Mouse (Mus musculus): Measurements from ENCODE around the gene Nrxn1. TPM values are rescaled to one million over a fixed set of nuclear protein-coding genes. Genes with fewer than 3 reads are reported as not detected.

Gene Nrxn1
- total and polyA plus RNA-seq, 3 experiments = not detected

DNA sequence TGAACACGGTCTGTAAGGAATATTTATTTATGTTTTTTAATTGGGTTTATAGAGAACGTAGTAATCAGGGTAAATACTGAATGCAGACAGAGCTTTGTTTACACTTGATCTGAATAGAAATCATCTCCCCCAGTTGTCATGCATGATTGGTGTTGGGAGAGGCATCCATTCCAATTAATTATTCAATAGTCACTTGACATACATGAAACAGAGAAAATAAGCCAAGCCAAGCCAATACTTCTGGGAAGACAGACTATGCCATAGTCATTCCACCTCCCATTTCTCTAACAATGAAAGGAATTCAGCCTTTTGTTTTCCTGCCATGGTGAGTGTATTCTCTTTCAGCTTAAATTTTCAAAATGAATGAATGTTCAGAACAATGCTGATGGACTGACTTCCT lies 7.5 kb downstream of the Nrxn1 start:
- TF ChIP-seq ZC3H11A (IDR thresholded peaks at IDR 0.05; ENCODE audit: low read depth, low read length) = no peak
- TF ChIP-seq JUN (IDR thresholded peaks at IDR 0.05; ENCODE audit: insufficient read depth, low read depth, low read length) = no peak
- TF ChIP-seq UBTF (IDR thresholded peaks at IDR 0.05; ENCODE audit: low read depth, low read length) = no peak
- no peak for TF ChIP-seq CTCF (conservative IDR thresholded peaks at IDR 0.05 in 1 of 2, IDR thresholded peaks at IDR 0.05 in 1 of 2; ENCODE audit: low read depth in 2 of 2, low read length in 2 of 2)
- no peak for TF ChIP-seq MAFK (IDR thresholded peaks at IDR 0.05; ENCODE audit: insufficient replicate concordance, low read length)
- no peak for TF ChIP-seq ETS1 (conservative IDR thresholded peaks at IDR 0.05; ENCODE audit: low read depth, low read length)
- TF ChIP-seq MEF2A (IDR thresholded peaks at IDR 0.05; ENCODE audit: borderline replicate concordance, low read depth, low read length) = no peak
- TF ChIP-seq CHD2 (IDR thresholded peaks at IDR 0.05; ENCODE audit: low read length) = no peak
- TF ChIP-seq ZNF384 (IDR thresholded peaks at IDR 0.05; ENCODE audit: low read depth, low read length) = no peak
- dilution Hi-C loops (cut with MboI; ENCODE audit: extremely low pct_ligation_motif_present, extremely low pct_unique_long_range_greater_than_20kb, low sequenced_read_pairs) = no loop called here
- H3K36me3 ChIP-seq (replicated peaks in 1 of 2; ENCODE audit: control insufficient read depth in 1 of 2, insufficient read depth in 1 of 2, low read length in 1 of 2) = no peaks in the 10 kb centered on the region
- no peak overlapping the region for H3K4me2 ChIP-seq (ENCODE audit: insufficient read depth, low read depth, poor library complexity, severe bottlenecking)
- in situ Hi-C loops (cut with MboI; ENCODE audit: low pct_ligation_motif_present, low pct_unique_long_range_greater_than_20kb, low sequenced_read_pairs) = no loop called here
- H3K27me3 ChIP-seq (replicated peaks) = no peaks in the 10 kb centered on the region
- H3K79me2 ChIP-seq (replicated peaks; ENCODE audit: control insufficient read depth, extremely low read depth, insufficient read depth, poor library complexity, severe bottlenecking) = no peaks in the 10 kb centered on the region
- no peak overlapping the region for H3K27ac ChIP-seq (ENCODE audit: insufficient read depth, low read depth)
- DNase-seq (ENCODE audit: extremely low read depth) = no peak
- H3K9me3 ChIP-seq (replicated peaks; ENCODE audit: low read length) = peaks cover 24% of the 10 kb centered on the region
- H3K4me3 ChIP-seq (replicated peaks in 1 of 3; ENCODE audit: low read depth in 2 of 3, low read length in 2 of 3, poor library complexity in 1 of 3) = no peak overlapping the region
- no peaks in the 10 kb centered on the region for H3K4me1 ChIP-seq (ENCODE audit: control insufficient read depth in 1 of 2, insufficient read depth in 2 of 2)
- no peak overlapping the region for H3K9ac ChIP-seq (ENCODE audit: insufficient read depth, low read depth)

DNA sequence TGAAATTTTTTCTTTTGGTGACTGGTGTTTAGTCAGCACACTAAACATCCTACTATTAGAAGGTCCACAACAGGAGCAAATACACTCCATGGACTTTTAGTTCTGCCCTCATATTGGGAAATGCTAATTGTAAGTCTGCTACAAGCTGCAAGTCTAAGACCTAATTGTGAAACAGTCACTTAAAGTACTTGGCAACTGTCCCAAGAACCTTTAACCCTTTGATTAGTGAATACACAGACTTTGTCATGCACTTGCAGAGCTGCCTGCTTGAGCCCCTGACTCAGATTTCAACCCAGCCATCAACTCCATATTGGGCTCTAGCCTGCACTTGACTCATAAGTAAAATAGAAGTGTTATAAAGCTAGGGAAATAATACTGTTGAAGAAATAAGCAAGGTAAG lies 13.8 kb downstream of the Nrxn1 start:
- dilution Hi-C loops (cut with MboI; ENCODE audit: extremely low pct_ligation_motif_present, extremely low pct_unique_long_range_greater_than_20kb, low sequenced_read_pairs) = no loop called here
- Histone ChIP-seq H3K4me1 (ENCODE audit: control insufficient read depth in 1 of 2, insufficient read depth in 2 of 2) (no peaks in the 10 kb centered on the region), H3K27me3 (replicated peaks) (no peaks in the 10 kb centered on the region), H3K4me2 (ENCODE audit: insufficient read depth, low read depth, poor library complexity, severe bottlenecking) (no peak overlapping the region), H3K79me2 (replicated peaks; ENCODE audit: control insufficient read depth, extremely low read depth, insufficient read depth, poor library complexity, severe bottlenecking) (no peaks in the 10 kb centered on the region), H3K9me3 (replicated peaks; ENCODE audit: low read length) (peaks cover 8% of the 10 kb centered on the region), H3K9ac (ENCODE audit: insufficient read depth, low read depth) (no peak overlapping the region), H3K4me3 (replicated peaks in 1 of 3; ENCODE audit: low read depth in 2 of 3, low read length in 2 of 3, poor library complexity in 1 of 3) (no peak overlapping the region), H3K27ac (ENCODE audit: insufficient read depth, low read depth) (no peak overlapping the region), H3K36me3 (replicated peaks in 1 of 2; ENCODE audit: control insufficient read depth in 1 of 2, insufficient read depth in 1 of 2, low read length in 1 of 2) (no peaks in the 10 kb centered on the region)
- no peak for TF ChIP-seq HCFC1 (IDR thresholded peaks at IDR 0.05; ENCODE audit: low read depth, low read length)
- no peak for TF ChIP-seq POLR2A (IDR thresholded peaks at IDR 0.05; ENCODE audit: low read depth, low read length)
- TF ChIP-seq TBP (conservative IDR thresholded peaks at IDR 0.05; ENCODE audit: low read depth, low read length) = no peak
- no peak for TF ChIP-seq SMC3 (IDR thresholded peaks at IDR 0.05; ENCODE audit: low read depth, low read length)
- no peak for TF ChIP-seq NRF1 (IDR thresholded peaks at IDR 0.05; ENCODE audit: low read depth, low read length)
- TF ChIP-seq JUN (IDR thresholded peaks at IDR 0.05; ENCODE audit: insufficient read depth, low read depth, low read length) = no peak
- no peak for TF ChIP-seq ZMIZ1 (IDR thresholded peaks at IDR 0.05; ENCODE audit: low read depth, low read length)
- no peak for TF ChIP-seq NELFE (IDR thresholded peaks at IDR 0.05; ENCODE audit: low read depth, low read length)
- TF ChIP-seq UBTF (IDR thresholded peaks at IDR 0.05; ENCODE audit: low read depth, low read length) = no peak
- in situ Hi-C loops (cut with MboI; ENCODE audit: low pct_ligation_motif_present, low pct_unique_long_range_greater_than_20kb, low sequenced_read_pairs) = no loop called here
- DNase-seq (ENCODE audit: extremely low read depth) = no peak
